Mouse (Mus musculus) ES-E14 (cell line): ENCODE data around the gene Tmem189. TPM values are rescaled to one million over a fixed set of nuclear protein-coding genes. Genes with fewer than 3 reads are reported as not detected.

Experiments used
- DNase-seq: peaks from one replicate; pipeline ENCODE4 v3.0.0-alpha.2; 2013; ENCODE audit warnings: low read depth, low spot score
- H3K27ac ChIP-seq: 2 replicates; pipeline ENCODE4 v1.5.1; 2012; ENCODE audit warnings: low read depth, mild to moderate bottlenecking, low read length, moderate library complexity, mixed read lengths; ENCODE audit not compliant: poor library complexity, insufficient read depth, severe bottlenecking
- H3K36me3 ChIP-seq: 2 replicates; pipeline ENCODE4 v1.6.1; 2012; ENCODE audit warnings: mild to moderate bottlenecking, low read length, moderate library complexity, mixed read lengths; ENCODE audit not compliant: control insufficient read depth, poor library complexity, insufficient read depth, severe bottlenecking
- H3K4me1 ChIP-seq, 2 experiments: fragments of 150-350 bp in 1 of 2; sonication (generic) in 1 of 2; 2 replicates each; pipeline ENCODE4 v1.6.1; 2012; ENCODE audit warnings: low read length in 2 of 2, mild to moderate bottlenecking in 1 of 2, mixed read lengths in 1 of 2; ENCODE audit not compliant: control insufficient read depth in 2 of 2, insufficient read depth in 2 of 2, poor library complexity in 1 of 2
- H3K4me3 ChIP-seq, 2 experiments: fragments of 150-350 bp in 1 of 2; sonication (generic) in 1 of 2; 2 replicates each; pipeline ENCODE4 v1.5.1; 2012; ENCODE audit warnings: low read length in 2 of 2, low read depth in 1 of 2, mild to moderate bottlenecking in 1 of 2, mixed read lengths in 1 of 2; ENCODE audit not compliant: insufficient read depth in 1 of 2, poor library complexity in 1 of 2, severe bottlenecking in 1 of 2
- H3K9ac ChIP-seq: 2 replicates; pipeline ENCODE4 v1.6.1; 2012; ENCODE audit warnings: low read depth, mild to moderate bottlenecking, low read length, mixed read lengths; ENCODE audit not compliant: poor library complexity, insufficient read depth, severe bottlenecking
- H3K9me3 ChIP-seq: fragments of 150-350 bp; sonication (generic); 2 replicates; pipeline ENCODE4 v1.6.1; 2012; ENCODE audit warnings: low read depth, mild to moderate bottlenecking, low read length; ENCODE audit not compliant: control insufficient read depth, insufficient read depth
- CHD2 ChIP-seq: IDR thresholded peaks from 2 replicates; pipeline ENCODE4 v1.6.1; 2014; ENCODE audit warnings: mild to moderate bottlenecking, low read depth, low read length, inconsistent platforms
- HCFC1 ChIP-seq: IDR thresholded peaks from 2 replicates; pipeline ENCODE4 v1.6.1; 2012; ENCODE audit warnings: low read length, inconsistent platforms, borderline replicate concordance; ENCODE audit not compliant: insufficient read depth
- MAFK ChIP-seq: IDR thresholded peaks from 2 replicates; pipeline ENCODE4 v1.6.1; 2014; ENCODE audit warnings: mild to moderate bottlenecking, low read depth, low read length, inconsistent platforms; ENCODE audit not compliant: insufficient read depth
- ZC3H11A ChIP-seq: IDR thresholded peaks from 2 replicates; pipeline ENCODE4 v1.6.1; 2012; ENCODE audit warnings: low read depth, mild to moderate bottlenecking, inconsistent platforms, low read length, borderline replicate concordance
- ZNF384 ChIP-seq: IDR thresholded peaks from 2 replicates; pipeline ENCODE4 v1.6.1; 2012; ENCODE audit warnings: low read depth, low read length, inconsistent platforms
- in situ Hi-C, 2 experiments: fragments of 600-800 bp; cut with MboI; formaldehyde crosslinking; loops; one replicate each; pipeline ENCODE4 v1.15.1; 2025; ENCODE audit warnings: low sequenced_read_pairs in 2 of 2, inconsistent platforms in 1 of 2; ENCODE audit not compliant: unreplicated experiment in 2 of 2
- total RNA-seq: library from RNA; depleted of rRNA; stranded (reverse); fragments of 300-350 nt; gene quantifications from 2 replicates; pipeline ENCODE4 v1.2.3, GENCODE M21; 2012

Gene Tmem189
- total RNA-seq, 1 experiment = 43.7 TPM

- Histone ChIP-seq H3K9me3 (0 out of 2 replicates have a peak, but pooled peaks cover 1% of the 10 kb centered on the region), H3K9ac (0 out of 2 replicates have a peak overlapping the region, but pooled peaks have one; percentile 3), H3K4me3 (no peak overlapping the region; a peak in 1 of 4 replicates), H3K4me1 (peaks cover 0 to 11% of the 10 kb centered on the region in 2 experiments; a peak in 1 of 4 replicates), H3K36me3 (no peaks in the 10 kb centered on the region; the same call in 1 of the 2 replicates), H3K27ac (no peak overlapping the region)
- DNase-seq = no peak
- in situ Hi-C loops = no loop called here
- TF ChIP-seq ZC3H11A (no peak), ZNF384 (no peak), HCFC1 (no peak), MAFK (no peak), CHD2 (no peak)
Observed at GRCm38 (mm10) chr2:167691410-167691809, 1.8 kb upstream of the Tmem189 start.

- Histone ChIP-seq H3K27ac (no peak overlapping the region), H3K4me1 (peaks cover 0 to 11% of the 10 kb centered on the region in 2 experiments; a peak in 1 of 4 replicates), H3K36me3 (no peaks in the 10 kb centered on the region; the same call in 1 of the 2 replicates), H3K4me3 (peak overlapping the region; percentile 24 to 47; a peak in 3 of 4 replicates), H3K9me3 (0 out of 2 replicates have a peak, but pooled peaks cover 1% of the 10 kb centered on the region), H3K9ac (peak overlapping the region; percentile 3; the same call in 1 of the 2 replicates)
- no peak for DNase-seq
- TF ChIP-seq MAFK (no peak), HCFC1 (no peak), ZNF384 (no peak), CHD2 (no peak), ZC3H11A (no peak)
- in situ Hi-C loops = no loop called here
Observed at GRCm38 (mm10) chr2:167690962-167691311, 1.3 kb upstream of the Tmem189 start.

DNA sequence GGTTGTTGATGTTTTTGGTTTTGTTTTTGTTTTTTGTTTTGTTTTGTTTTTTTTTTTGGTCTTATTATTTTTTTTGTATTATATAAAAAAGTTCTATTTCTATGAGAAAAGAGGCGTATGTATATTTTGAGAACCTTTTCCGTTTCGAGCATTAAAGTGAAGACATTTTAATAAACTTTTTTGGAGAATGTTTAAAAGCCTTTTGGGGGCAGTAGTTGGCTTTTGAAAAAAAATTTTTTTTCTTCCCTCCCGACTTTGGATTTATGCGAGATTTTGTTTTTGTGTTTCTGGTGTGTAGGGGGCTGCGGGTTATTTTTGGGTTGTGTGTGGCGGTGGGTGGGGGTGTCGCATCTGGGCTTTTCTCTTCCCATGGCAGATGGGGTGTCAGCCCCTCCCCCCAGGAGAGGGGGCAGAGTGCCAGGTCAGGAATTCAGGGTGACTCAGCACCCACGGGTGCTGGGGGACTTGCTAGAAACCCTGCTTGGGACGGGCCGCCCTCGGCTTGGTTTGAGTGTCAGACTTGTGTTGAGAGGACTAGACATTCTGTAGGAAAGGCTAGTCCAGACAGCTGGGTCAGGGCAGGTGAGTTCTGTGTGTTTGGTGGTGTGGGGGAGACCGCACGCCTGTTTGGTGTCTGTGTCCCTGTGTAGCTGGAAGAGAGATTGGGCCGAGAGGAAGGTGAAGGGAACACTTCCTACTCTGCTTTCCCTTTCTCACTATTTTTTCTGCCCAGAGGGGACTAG lies 768 bp upstream of the Tmem189 start:
- Histone ChIP-seq H3K4me3 (peak overlapping the region; percentile 24 to 78), H3K36me3 (no peaks in the 10 kb centered on the region; the same call in 1 of the 2 replicates), H3K4me1 (peaks cover 0 to 11% of the 10 kb centered on the region in 2 experiments; a peak in 1 of 4 replicates), H3K9ac (peak overlapping the region; percentile 89), H3K9me3 (0 out of 2 replicates have a peak, but pooled peaks cover 1% of the 10 kb centered on the region), H3K27ac (no peak overlapping the region)
- no peak for DNase-seq
- no peak for TF ChIP-seq MAFK
- TF ChIP-seq ZNF384 = peak; percentile 27; the same call in 1 of the 2 replicates
- in situ Hi-C loops = no loop called here

- Histone ChIP-seq H3K9me3 (no peaks in the 10 kb centered on the region), H3K4me3 (peak within 1 kb of the TSS; percentile 73 to 78), H3K9ac (peak within 1 kb of the TSS; percentile 89), H3K4me1 (peaks cover 0 to 11% of the 10 kb centered on the region in 2 experiments; a peak in 1 of 4 replicates), H3K36me3 (no peaks in the 10 kb centered on the region; the same call in 1 of the 2 replicates), H3K27ac (peak within 1 kb of the TSS; percentile 48; the same call in 1 of the 2 replicates)
- in situ Hi-C loops = loop anchor here (5.0 kb wide), 1 partner anchor 209 kb away; no protein-coding TSS in a partner anchor
- DNase-seq = no peak
- TF ChIP-seq ZNF384 (no peak), HCFC1 (no peak), ZC3H11A (no peak), MAFK (no peak), CHD2 (no peak)
Observed at GRCm38 (mm10) chr2:167688498-167689451, 847 bp downstream of the Tmem189 start, which contains the start of gene Cebpb. Gene Cebpb (plus strand): TSS chr2:167688915.
